Mouse (Mus musculus) midbrain, embryonic 13.5 days (tissue): ENCODE measurements around the gene Fam160b1. TPM values are rescaled to one million over a fixed set of nuclear protein-coding genes. Genes with fewer than 3 reads are reported as not detected.

Source experiments
- ATAC-seq: fragments of 200-750 bp; cut with Nextera tagmentation; 2 replicates; pipeline ENCODE4 v1.8.0; 2017; ENCODE audit warnings: mild to moderate bottlenecking, moderate TSS enrichment, moderate library complexity
- H3K27ac ChIP-seq: fragments of 300-500 bp; sonication (generic); 2 replicates; pipeline ENCODE4 v1.5.1; 2015; ENCODE audit warnings: inconsistent platforms, mild to moderate bottlenecking, moderate library complexity
- H3K27me3 ChIP-seq: fragments of 300-500 bp; sonication (generic); 2 replicates; pipeline ENCODE4 v1.6.1; 2015; ENCODE audit warnings: mild to moderate bottlenecking, inconsistent platforms
- H3K36me3 ChIP-seq: fragments of 300-500 bp; sonication (generic); 2 replicates; pipeline ENCODE4 v1.6.1; 2015; ENCODE audit warnings: mild to moderate bottlenecking, inconsistent platforms
- H3K4me1 ChIP-seq: fragments of 300-500 bp; sonication (generic); replicated peaks from 2 replicates; pipeline ENCODE4 v1.6.1; 2015; ENCODE audit warnings: inconsistent platforms
- H3K4me2 ChIP-seq: fragments of 300-500 bp; sonication (generic); replicated peaks from 2 replicates; pipeline ENCODE4 v1.6.1; 2015; ENCODE audit warnings: moderate library complexity, mild to moderate bottlenecking, inconsistent platforms
- H3K4me3 ChIP-seq: fragments of 300-500 bp; sonication (generic); replicated peaks from 2 replicates; pipeline ENCODE4 v1.5.1; 2015; ENCODE audit warnings: mild to moderate bottlenecking, inconsistent platforms
- H3K9ac ChIP-seq: fragments of 300-500 bp; sonication (generic); replicated peaks from 2 replicates; pipeline ENCODE4 v1.6.1; 2015; ENCODE audit warnings: mild to moderate bottlenecking, inconsistent platforms
- H3K9me3 ChIP-seq: fragments of 300-500 bp; sonication (generic); 2 replicates; pipeline ENCODE4 v1.6.1; 2016; ENCODE audit warnings: mild to moderate bottlenecking, inconsistent platforms
- WGBS: fragments of 180-500 bp; shearing (Covaris S2); methylation state at CpG from one replicate; pipeline ENCODE4 v1.1.7; 2015; 5-methylcytosine and 5-hydroxymethylcytosine counted together
- polyA plus RNA-seq: library from polyadenylated mRNA; unstranded; fragments of >200 nt; fragmentation: Nextera tagmentation; extraction: Ambion mirVana; gene quantifications from 2 replicates; pipeline ENCODE4 v1.2.1, GENCODE M21; 2015

Gene Fam160b1
- polyA plus RNA-seq, 1 experiment from 2014 or later: 14.2 TPM

- no peak overlapping the region for H3K27ac ChIP-seq
- no peak overlapping the region for H3K9ac ChIP-seq
- no peaks in the 10 kb centered on the region for H3K4me1 ChIP-seq
- no peak overlapping the region for H3K4me2 ChIP-seq
- no peak for ATAC-seq
- no peaks in the 10 kb centered on the region for H3K9me3 ChIP-seq
- H3K36me3 ChIP-seq: no peaks in the 10 kb centered on the region
- no peak overlapping the region for H3K4me3 ChIP-seq
- H3K27me3 ChIP-seq: no peaks in the 10 kb centered on the region
Observed at GRCm38 (mm10) chr19:57327679-57328078, 32.8 kb upstream of the Fam160b1 start.

GRCm38 (mm10) chr19:57328269-57328668 lies 32.2 kb upstream of the Fam160b1 start:
- no peaks in the 10 kb centered on the region for H3K4me1 ChIP-seq
- 98% methylated on average over 7 of the region's 7 CpGs for whole genome bisulfite sequencing
- no peak for ATAC-seq
- no peaks in the 10 kb centered on the region for H3K36me3 ChIP-seq
- no peak overlapping the region for H3K4me3 ChIP-seq
- no peaks in the 10 kb centered on the region for H3K27me3 ChIP-seq
- H3K9ac ChIP-seq: no peak overlapping the region
- H3K9me3 ChIP-seq: no peaks in the 10 kb centered on the region
- H3K4me2 ChIP-seq: no peak overlapping the region
- no peak overlapping the region for H3K27ac ChIP-seq

DNA sequence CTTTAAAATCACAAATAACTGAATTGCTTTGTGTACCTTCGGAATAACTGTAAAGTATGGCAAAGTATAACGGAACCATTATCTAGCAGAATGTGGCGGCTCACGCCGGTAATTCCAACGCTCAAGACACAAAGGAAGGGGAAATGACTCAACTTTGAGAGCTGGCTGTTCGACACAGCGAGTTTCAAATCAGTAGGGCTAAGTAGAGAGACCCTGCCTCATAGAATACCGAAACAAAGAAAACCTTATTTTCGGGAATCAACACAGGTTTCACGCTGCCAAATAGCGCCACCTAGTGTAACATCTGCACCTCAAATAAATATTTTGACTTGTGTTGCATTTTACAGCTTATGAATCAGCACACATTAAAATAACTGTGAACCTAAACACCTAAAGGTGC lies 31.7 kb upstream of the Fam160b1 start:
- Histone ChIP-seq H3K9me3 (no peaks in the 10 kb centered on the region), H3K36me3 (no peaks in the 10 kb centered on the region), H3K4me3 (no peak overlapping the region), H3K4me1 (no peaks in the 10 kb centered on the region), H3K27me3 (no peaks in the 10 kb centered on the region), H3K4me2 (no peak overlapping the region), H3K27ac (no peak overlapping the region), H3K9ac (no peak overlapping the region)
- ATAC-seq: no peak
- 62% methylated on average over 12 of the region's 12 CpGs for WGBS

DNA sequence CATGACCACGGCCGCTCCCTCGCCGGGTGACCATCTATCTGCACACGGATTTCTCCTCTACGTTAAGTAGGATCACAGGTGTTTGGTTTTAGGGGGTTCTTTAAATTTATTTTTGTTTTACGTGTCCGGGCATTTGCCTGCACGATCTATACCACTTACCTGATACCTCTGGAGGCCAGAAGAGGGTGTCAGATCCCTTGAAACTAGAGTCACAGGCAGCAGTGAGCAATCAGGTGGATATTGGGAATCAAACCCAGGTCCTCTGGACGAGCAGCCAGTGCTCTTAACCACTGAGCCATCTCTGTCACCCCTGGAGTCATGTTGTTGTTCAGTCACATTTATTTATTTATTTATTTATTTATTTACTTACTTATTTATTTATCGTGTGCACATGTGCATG lies 30.2 kb upstream of the Fam160b1 start:
- H3K4me2 ChIP-seq: no peak overlapping the region
- H3K36me3 ChIP-seq: no peaks in the 10 kb centered on the region

DNA sequence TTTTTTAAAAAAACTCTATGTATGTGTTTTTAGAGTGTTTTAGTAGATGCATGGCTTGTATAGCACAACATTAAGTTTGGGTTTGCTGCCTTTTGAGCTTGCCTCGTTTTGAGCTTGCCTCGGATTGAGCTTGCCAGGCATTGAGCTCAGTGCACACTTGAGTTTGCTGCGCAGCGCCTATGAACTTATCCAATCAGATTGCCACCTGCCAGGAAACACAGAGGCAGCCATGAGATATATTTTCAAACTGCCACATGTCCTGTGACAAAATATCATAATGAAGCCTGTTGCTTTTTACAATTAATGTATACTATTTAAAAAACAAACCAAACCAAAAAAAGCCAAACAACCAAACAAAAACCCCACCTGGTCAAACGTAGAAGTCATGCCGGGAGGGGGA lies 29.2 kb upstream of the Fam160b1 start:
- ATAC-seq: no peak
- Histone ChIP-seq H3K4me1 (0 out of 2 replicates have a peak, but pooled peaks cover 5% of the 10 kb centered on the region), H3K27ac (no peak overlapping the region), H3K4me2 (no peak overlapping the region), H3K9me3 (no peaks in the 10 kb centered on the region), H3K9ac (no peak overlapping the region), H3K4me3 (no peak overlapping the region), H3K27me3 (no peaks in the 10 kb centered on the region), H3K36me3 (no peaks in the 10 kb centered on the region)
- WGBS: 88% methylated on average over 6 of the region's 6 CpGs

More for the DNA sequence above, 30.2 kb upstream of the Fam160b1 start:
- no peaks in the 10 kb centered on the region for H3K9me3 ChIP-seq
- H3K4me3 ChIP-seq: no peak overlapping the region
- H3K27ac ChIP-seq: no peak overlapping the region
- H3K4me1 ChIP-seq: 0 out of 2 replicates have a peak, but pooled peaks cover 5% of the 10 kb centered on the region
- H3K9ac ChIP-seq: no peak overlapping the region
- ATAC-seq: no peak
- no peaks in the 10 kb centered on the region for H3K27me3 ChIP-seq
- 81% methylated on average over 11 of the region's 11 CpGs for WGBS

- Histone ChIP-seq H3K9me3 (no peaks in the 10 kb centered on the region), H3K9ac (no peak overlapping the region), H3K27me3 (no peaks in the 10 kb centered on the region), H3K4me2 (no peak overlapping the region), H3K36me3 (no peaks in the 10 kb centered on the region), H3K27ac (no peak overlapping the region), H3K4me1 (0 out of 2 replicates have a peak, but pooled peaks cover 5% of the 10 kb centered on the region), H3K4me3 (no peak overlapping the region)
- WGBS: 87% methylated on average over 4 of the region's 4 CpGs
- no peak for ATAC-seq
Observed at GRCm38 (mm10) chr19:57333356-57333755, 27.1 kb upstream of the Fam160b1 start.

DNA sequence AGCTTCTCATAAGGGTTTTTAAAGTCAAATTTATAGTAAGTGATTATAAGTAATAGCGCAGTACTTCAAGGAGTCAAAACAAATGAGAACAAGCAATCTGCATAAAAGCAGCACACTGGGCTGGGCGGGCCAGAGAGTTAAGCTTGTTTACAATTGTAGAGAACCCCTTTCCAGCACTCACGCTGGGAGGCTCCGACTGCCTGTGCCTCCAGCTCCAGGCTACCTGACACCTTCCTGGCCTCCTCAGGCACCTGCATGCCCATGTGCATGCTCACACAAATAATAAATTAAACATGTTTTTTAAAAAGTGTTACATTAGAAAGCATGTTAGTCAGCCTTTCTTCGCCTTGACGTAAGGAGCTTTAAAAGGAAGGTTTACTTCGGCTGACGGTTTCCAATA lies 25.3 kb upstream of the Fam160b1 start:
- no peaks in the 10 kb centered on the region for H3K27me3 ChIP-seq
- H3K4me1 ChIP-seq: 0 out of 2 replicates have a peak, but pooled peaks cover 5% of the 10 kb centered on the region
- no peak overlapping the region for H3K27ac ChIP-seq
- no peak for ATAC-seq
- H3K4me2 ChIP-seq: no peak overlapping the region
- no peaks in the 10 kb centered on the region for H3K9me3 ChIP-seq
- H3K36me3 ChIP-seq: no peaks in the 10 kb centered on the region
- 40% methylated on average over 8 of the region's 8 CpGs for WGBS
- H3K9ac ChIP-seq: no peak overlapping the region
- no peak overlapping the region for H3K4me3 ChIP-seq

DNA sequence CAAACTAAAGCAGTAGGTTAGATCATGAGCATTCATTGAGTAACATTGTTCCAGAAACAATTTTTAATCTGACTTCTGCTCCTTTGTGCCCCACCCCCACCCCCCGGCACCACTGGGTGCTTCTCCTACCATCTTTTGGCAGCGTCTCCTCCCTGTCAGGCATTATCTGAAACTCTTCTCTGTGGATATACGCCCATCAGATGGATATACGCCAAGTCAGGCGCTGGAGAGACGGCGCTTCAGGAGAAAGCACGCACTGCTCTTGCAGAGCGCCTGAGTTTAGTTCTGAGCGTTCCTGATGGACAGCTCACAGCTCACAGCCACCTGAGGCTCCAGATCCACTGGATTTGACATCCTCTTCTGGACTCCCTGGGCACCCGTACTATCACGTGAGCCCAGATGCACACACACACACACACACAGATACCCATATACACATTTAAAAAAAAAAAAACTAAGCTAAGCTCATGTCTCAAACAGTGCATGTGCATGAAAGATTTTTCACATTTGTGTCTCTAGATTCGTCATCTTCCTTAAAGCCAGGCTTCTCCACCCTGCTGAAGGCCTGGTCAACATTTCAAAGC lies 21.1 kb upstream of the Fam160b1 start:
- no peak for ATAC-seq
- H3K9me3 ChIP-seq: no peaks in the 10 kb centered on the region
- 88% methylated on average over 13 of the region's 13 CpGs for WGBS
- no peak overlapping the region for H3K9ac ChIP-seq
- H3K27me3 ChIP-seq: no peaks in the 10 kb centered on the region
- H3K4me2 ChIP-seq: no peak overlapping the region
- H3K36me3 ChIP-seq: no peaks in the 10 kb centered on the region
- no peak overlapping the region for H3K4me3 ChIP-seq
- H3K27ac ChIP-seq: no peak overlapping the region
- H3K4me1 ChIP-seq: 0 out of 2 replicates have a peak, but pooled peaks cover 5% of the 10 kb centered on the region

- Histone ChIP-seq H3K4me2 (no peak overlapping the region), H3K9ac (no peak overlapping the region), H3K4me3 (no peak overlapping the region), H3K36me3 (no peaks in the 10 kb centered on the region), H3K27ac (no peak overlapping the region), H3K9me3 (no peaks in the 10 kb centered on the region), H3K4me1 (no peaks in the 10 kb centered on the region), H3K27me3 (no peaks in the 10 kb centered on the region)
- WGBS: 80% methylated on average over 8 of the region's 8 CpGs
- ATAC-seq: no peak
Observed at GRCm38 (mm10) chr19:57340900-57341742, 19.4 kb upstream of the Fam160b1 start.

DNA sequence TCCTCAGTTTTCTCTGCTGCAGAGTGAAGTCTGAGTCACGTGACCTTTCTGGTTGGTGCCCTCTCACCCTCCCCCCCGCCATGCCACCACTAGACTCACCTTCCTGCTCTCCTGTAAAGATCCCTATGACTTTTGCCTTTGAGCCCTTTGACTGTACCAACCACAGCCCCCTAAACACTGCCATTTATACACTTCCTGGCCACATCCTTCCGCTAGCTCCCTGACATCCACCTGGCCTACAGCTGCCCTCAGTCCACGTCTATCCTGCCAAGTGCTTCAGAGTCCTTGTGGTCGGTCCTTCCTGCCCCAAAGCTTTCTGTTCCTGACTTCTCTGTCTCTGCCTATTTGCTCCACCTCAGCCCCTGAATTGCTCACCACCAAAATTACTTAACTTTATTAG lies 16.6 kb upstream of the Fam160b1 start:
- H3K9me3 ChIP-seq: peaks cover 10% of the 10 kb centered on the region; the same call in 1 of the 2 replicates
- H3K4me1 ChIP-seq: no peaks in the 10 kb centered on the region
- no peak for ATAC-seq
- 87% methylated on average over 5 of the region's 5 CpGs for WGBS
- H3K36me3 ChIP-seq: no peaks in the 10 kb centered on the region
- no peak overlapping the region for H3K4me3 ChIP-seq
- H3K4me2 ChIP-seq: no peak overlapping the region
- H3K27me3 ChIP-seq: no peaks in the 10 kb centered on the region
- no peak overlapping the region for H3K9ac ChIP-seq
- no peak overlapping the region for H3K27ac ChIP-seq

DNA sequence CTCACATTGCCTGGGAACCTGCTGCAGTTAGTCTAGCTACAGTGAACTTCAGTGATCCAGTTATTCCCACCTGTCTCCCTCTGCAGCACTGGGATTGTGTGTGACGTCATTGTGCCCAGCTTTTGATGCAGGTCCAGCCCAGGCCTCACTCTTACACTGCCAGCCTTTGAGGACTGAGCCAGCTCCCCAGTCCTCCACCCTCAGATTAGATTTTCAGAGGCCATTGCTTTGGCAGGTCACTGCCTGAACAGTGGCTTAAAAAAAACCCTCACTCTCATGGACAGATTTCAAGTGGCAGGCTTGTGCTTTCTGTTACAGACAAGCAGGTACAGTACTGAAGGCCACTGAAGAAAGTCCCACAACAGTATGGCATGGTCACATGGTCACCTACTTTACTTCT lies 15.8 kb upstream of the Fam160b1 start:
- Histone ChIP-seq H3K9ac (no peak overlapping the region), H3K27me3 (no peaks in the 10 kb centered on the region), H3K4me1 (no peaks in the 10 kb centered on the region), H3K36me3 (no peaks in the 10 kb centered on the region), H3K9me3 (peaks cover 10% of the 10 kb centered on the region; the same call in 1 of the 2 replicates), H3K4me2 (no peak overlapping the region), H3K4me3 (no peak overlapping the region), H3K27ac (no peak overlapping the region)
- no peak for ATAC-seq
- 70% methylated on average over 1 of the region's 1 CpGs for WGBS

- Histone ChIP-seq H3K27me3 (no peaks in the 10 kb centered on the region), H3K4me2 (no peak overlapping the region), H3K4me1 (no peaks in the 10 kb centered on the region), H3K27ac (no peak overlapping the region), H3K9me3 (peaks cover 10% of the 10 kb centered on the region; the same call in 1 of the 2 replicates), H3K9ac (no peak overlapping the region), H3K36me3 (no peaks in the 10 kb centered on the region), H3K4me3 (no peak overlapping the region)
- ATAC-seq: no peak
Observed at GRCm38 (mm10) chr19:57349096-57349495, 11.4 kb upstream of the Fam160b1 start.
